Comparison of ENCODE assay signal across 9 mouse cellular contexts in genomic region chr11:98660517-98660916, GRCm38 (mm10). TPM values are rescaled to one million over a fixed set of nuclear protein-coding genes. Genes with fewer than 3 reads are reported as not detected.
DNase-seq lines count a peak whose midpoint lies in the region; ATAC-seq lines count a peak whose summit lies in the region.
"Had no signal": no experiment of that assay in that cellular context is flagged by ENCODE, and none has a peak within 500 bp of the region (broad histone marks: within the 10 kb centered on the region; RNA-seq: fewer than 3 reads in every experiment).

No protein-coding gene starts in this region.

- H3K9ac ChIP-seq in kidney, embryonic 14.5 days (ENCODE audit: low read depth, low read length) = no peak overlapping the region; the same call in 1 of the 2 replicates
- no peak overlapping the region for H3K9ac ChIP-seq in lung, embryonic 16.5 days (ENCODE audit: low read length)

- ATAC-seq in kidney, embryonic 14.5 days (ENCODE audit: low FRiP score, low TSS enrichment) = 0 out of 2 replicates have a peak, but pooled peaks have one; percentile 62
- 0 out of 2 replicates have a peak, but pooled peaks have one; percentile 51 for ATAC-seq in lung, embryonic 16.5 days (ENCODE audit: low read depth)
- ATAC-seq in neutrophil, adult 5-6 weeks (ENCODE audit: extremely low read depth, insufficient number of reproducible peaks, low FRiP score, poor library complexity, severe bottlenecking) = peak; percentile 92

- H3K9me3 ChIP-seq in kidney, embryonic 14.5 days (ENCODE audit: control insufficient read depth, low read length) = no peaks in the 10 kb centered on the region
- H3K9me3 ChIP-seq in lung, embryonic 16.5 days (ENCODE audit: control insufficient read depth, low read length) = no peaks in the 10 kb centered on the region

- H3K36me3 ChIP-seq in kidney, embryonic 14.5 days (ENCODE audit: control insufficient read depth, insufficient read depth, low read length) = no peaks in the 10 kb centered on the region
- H3K36me3 ChIP-seq in lung, embryonic 16.5 days (ENCODE audit: control insufficient read depth, insufficient read depth, low read length) = no peaks in the 10 kb centered on the region

- 9% methylated on average over 6 of the region's 6 CpGs for WGBS in kidney, embryonic 14.5 days
- WGBS in lung, embryonic 16.5 days = 7% methylated on average over 6 of the region's 6 CpGs

- no peak overlapping the region for H3K4me3 ChIP-seq in kidney, embryonic 14.5 days (ENCODE audit: low read length)
- no peak overlapping the region for H3K4me3 ChIP-seq in lung, embryonic 16.5 days (ENCODE audit: low read length)

- H3K27me3 ChIP-seq in kidney, embryonic 14.5 days (ENCODE audit: control insufficient read depth, insufficient read depth, low read length) = no peaks in the 10 kb centered on the region
- H3K27me3 ChIP-seq in lung, embryonic 16.5 days (ENCODE audit: control insufficient read depth, insufficient read depth, low read depth, low read length) = no peaks in the 10 kb centered on the region; the same call in 1 of the 2 replicates

- no peaks in the 10 kb centered on the region for H3K4me1 ChIP-seq in kidney, embryonic 14.5 days (ENCODE audit: control insufficient read depth, insufficient read depth, low read length)
- no peaks in the 10 kb centered on the region for H3K4me1 ChIP-seq in lung, embryonic 16.5 days (replicated peaks; ENCODE audit: control insufficient read depth, insufficient read depth, low read length)

- no peak overlapping the region for H3K27ac ChIP-seq in kidney, embryonic 14.5 days (ENCODE audit: low read depth, low read length)
- H3K27ac ChIP-seq in lung, embryonic 16.5 days (ENCODE audit: low read length) = no peak overlapping the region

- 0 out of 2 replicates have a peak overlapping the region, but pooled peaks have one; percentile 10 for H3K4me2 ChIP-seq in kidney, embryonic 14.5 days (replicated peaks; ENCODE audit: low read depth, low read length)
- H3K4me2 ChIP-seq in lung, embryonic 16.5 days (ENCODE audit: low read depth, low read length) = no peak overlapping the region

- peak; percentile 22 for DNase-seq in ovary, postnatal 14 days (ENCODE audit: low spot score)
- no peak for DNase-seq in ovary, postnatal 36 days (ENCODE audit: low spot score)
- peak; percentile 85 for DNase-seq in brain, adult 2 months (ENCODE audit: low read depth, low spot score)
- peak; percentile 43 to 70 for DNase-seq in frontal cortex, adult 2 months (ENCODE audit: extremely low spot score in 1 of 2, low spot score in 1 of 2)
- no peak for DNase-seq in ovary, adult 18-20 months (ENCODE audit: low spot score)

RNA-seq across cellular contexts. Expression of gene Gsdma, which starts 3.6 kb away (rescaled TPM):
- polyA plus RNA-seq in frontal cortex, adult 2 months (2012; rRNA removed) = 0.15 and 0.16 TPM in 2 replicates
- polyA plus RNA-seq in kidney, embryonic 14.5 days (2014; fragmentation: Nextera tagmentation; extraction: Ambion mirVana) = 0.16 TPM in 1 of 2 replicates, not detected in the other
- 0.09 TPM in 1 of 2 replicates, not detected in the other for polyA plus RNA-seq in lung, embryonic 16.5 days (2015; fragmentation: Nextera tagmentation; extraction: Ambion mirVana)
- not detected in 2 replicates for total RNA-seq in neutrophil, adult 5-6 weeks (2017)

RNA-seq across cellular contexts. Expression of gene Gsdma2, which starts 14.0 kb away (rescaled TPM):
- polyA plus RNA-seq in frontal cortex, adult 2 months (2012; rRNA removed) = not detected in 2 replicates
- polyA plus RNA-seq in kidney, embryonic 14.5 days (2014; fragmentation: Nextera tagmentation; extraction: Ambion mirVana) = not detected in 2 replicates
- not detected in 2 replicates for polyA plus RNA-seq in lung, embryonic 16.5 days (2015; fragmentation: Nextera tagmentation; extraction: Ambion mirVana)
- not detected in 2 replicates for total RNA-seq in neutrophil, adult 5-6 weeks (2017)
- polyA plus RNA-seq: stomach, embryonic 14.5 days had no signal

RNA-seq across cellular contexts. Expression of gene Psmd3, which starts 21.8 kb away (rescaled TPM):
- 166 and 177 TPM in 2 replicates for polyA plus RNA-seq in frontal cortex, adult 2 months (2012; rRNA removed)
- 181 and 187 TPM in 2 replicates for polyA plus RNA-seq in kidney, embryonic 14.5 days (2014; fragmentation: Nextera tagmentation; extraction: Ambion mirVana)
- polyA plus RNA-seq in lung, embryonic 16.5 days (2015; fragmentation: Nextera tagmentation; extraction: Ambion mirVana) = 165 and 177 TPM in 2 replicates
- total RNA-seq in neutrophil, adult 5-6 weeks (2017) = 33.2 and 37.8 TPM in 2 replicates

RNA-seq across cellular contexts. Expression of gene Gsdma3, which starts 34.4 kb away (rescaled TPM):
- polyA plus RNA-seq in frontal cortex, adult 2 months (2012; rRNA removed) = not detected in 2 replicates
- polyA plus RNA-seq in kidney, embryonic 14.5 days (2014; fragmentation: Nextera tagmentation; extraction: Ambion mirVana) = not detected in 2 replicates
- polyA plus RNA-seq in lung, embryonic 16.5 days (2015; fragmentation: Nextera tagmentation; extraction: Ambion mirVana) = not detected in 2 replicates
- not detected in 2 replicates for total RNA-seq in neutrophil, adult 5-6 weeks (2017)
- polyA plus RNA-seq: stomach, embryonic 14.5 days had no signal

RNA-seq across cellular contexts. Expression of gene Gm12355, which starts 35.1 kb away (rescaled TPM):
- 0.25 and 0.36 TPM in 2 replicates for polyA plus RNA-seq in frontal cortex, adult 2 months (2012; rRNA removed)
- polyA plus RNA-seq in kidney, embryonic 14.5 days (2014; fragmentation: Nextera tagmentation; extraction: Ambion mirVana) = 0.60 and 1.2 TPM in 2 replicates
- 0.69 and 1.2 TPM in 2 replicates for polyA plus RNA-seq in lung, embryonic 16.5 days (2015; fragmentation: Nextera tagmentation; extraction: Ambion mirVana)
- total RNA-seq in neutrophil, adult 5-6 weeks (2017) = not detected in 2 replicates

Comparison
In these comparisons a context has a peak if more than half of its experiments do, and no peak if none do; other contexts are left out.
1. DNase-seq: peak in ovary, postnatal 14 days (single experiment), brain, adult 2 months (single experiment) and frontal cortex, adult 2 months (2 of 2); none in ovary, postnatal 36 days (single experiment) and ovary, adult 18-20 months (single experiment).
2. Peak in every context shown above with its lines, with median percentiles within 50 percentile points of each other: ATAC-seq.